Mouse (Mus musculus) cerebellum, adult 9-11 months (tissue): ENCODE data around the gene Ccdc157.
"Not testable (repeated sequence)": the region's sequence is repeated elsewhere in the genome, so short reads cannot be mapped to it uniquely, and the experiment has no call there.

Experiments used
- DNase-seq: peaks from one replicate; pipeline ENCODE4 v3.0.0; 2022

The Ccdc157 gene

GRCm38 (mm10) chr11:4123922-4124321 is 36.2 kb downstream of the Ccdc157 start:
- DNase-seq: no peak

- no peak for DNase-seq
These were observed 37.1 kb downstream of the Ccdc157 start, which contains the start of gene Sec14l2 for GRCm38 (mm10) chr11:4122742-4123579. Sec14l2 (minus strand) TSS chr11:4123415.

DNA sequence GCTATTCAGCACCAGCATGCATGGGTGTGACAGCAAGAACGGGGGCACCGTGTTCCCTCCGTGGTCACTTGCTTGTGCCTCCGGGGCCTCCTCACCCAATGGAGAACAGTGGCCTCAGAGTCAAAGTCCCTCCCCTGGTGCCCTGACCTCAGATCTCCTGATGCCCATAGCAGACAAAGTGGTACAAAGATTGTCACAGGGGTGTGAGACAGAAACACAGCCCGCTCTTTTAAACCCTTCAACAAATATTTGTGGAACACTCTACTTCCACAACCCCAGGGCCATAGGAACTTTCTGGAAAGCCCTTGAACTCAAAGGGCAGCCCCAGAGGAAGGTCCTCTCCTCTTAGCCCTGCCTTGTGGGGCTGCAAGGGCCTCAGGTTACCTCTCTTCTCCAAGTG is 37.9 kb downstream of the Ccdc157 start:
- DNase-seq: no peak

DNA sequence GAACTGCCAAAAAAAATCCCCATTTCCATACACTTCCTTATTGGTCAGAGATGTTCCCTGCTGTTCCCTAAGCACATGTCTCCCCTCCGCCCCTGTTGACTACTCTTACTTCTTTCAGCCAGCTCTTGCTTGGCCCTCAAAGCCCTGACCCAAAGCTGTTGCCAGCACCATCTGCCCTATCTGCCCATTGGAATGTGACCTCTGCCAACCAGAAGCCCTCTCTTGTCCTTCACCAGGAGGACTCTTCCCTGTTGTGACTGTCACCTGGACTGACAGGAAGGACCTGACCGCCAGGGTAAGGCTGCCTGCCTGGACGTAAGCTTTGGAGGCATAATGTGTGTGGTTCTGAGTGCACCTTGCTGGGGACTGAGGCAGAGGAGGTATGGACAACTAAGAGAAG is 38.4 kb downstream of the Ccdc157 start:
- no peak for DNase-seq

- DNase-seq: no peak
These were observed 40.5 kb downstream of the Ccdc157 start for GRCm38 (mm10) chr11:4119635-4120034.

GRCm38 (mm10) chr11:4118081-4118921 is 41.8 kb downstream of the Ccdc157 start:
- peak; percentile 83 for DNase-seq

DNA sequence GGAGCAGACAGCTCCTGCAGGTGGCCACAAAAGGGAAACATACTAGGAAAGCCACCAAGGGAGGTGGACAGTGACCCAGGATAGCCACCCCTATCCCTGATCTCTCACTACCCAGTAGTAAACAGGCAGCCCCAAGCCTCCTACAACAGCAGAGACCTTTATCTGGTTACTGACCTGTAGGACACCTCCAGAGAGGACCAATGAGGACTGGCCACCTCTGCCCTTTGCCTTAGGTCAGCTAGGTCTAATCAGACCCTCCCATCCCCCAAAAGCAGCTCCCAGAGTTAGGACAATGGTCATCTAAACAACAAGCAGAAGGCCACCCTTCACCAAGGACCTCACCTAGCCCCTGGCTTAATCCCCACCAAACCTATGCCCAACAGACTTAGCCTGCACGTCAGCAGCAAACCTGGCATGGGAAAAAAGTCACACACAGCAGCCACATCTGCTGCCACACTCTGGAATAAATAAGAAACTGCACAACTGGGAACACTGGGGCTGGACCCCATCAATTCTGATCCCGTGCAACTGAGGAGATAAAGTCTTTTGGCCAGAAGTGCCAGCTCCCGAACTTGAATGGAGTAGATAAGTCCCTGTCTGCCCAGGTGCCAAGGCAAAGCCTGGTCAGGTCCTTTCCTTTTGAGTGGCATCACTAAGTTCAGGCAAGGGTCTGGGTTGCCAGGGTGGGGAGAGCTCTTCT is 42.6 kb downstream of the Ccdc157 start:
- no peak for DNase-seq

DNA sequence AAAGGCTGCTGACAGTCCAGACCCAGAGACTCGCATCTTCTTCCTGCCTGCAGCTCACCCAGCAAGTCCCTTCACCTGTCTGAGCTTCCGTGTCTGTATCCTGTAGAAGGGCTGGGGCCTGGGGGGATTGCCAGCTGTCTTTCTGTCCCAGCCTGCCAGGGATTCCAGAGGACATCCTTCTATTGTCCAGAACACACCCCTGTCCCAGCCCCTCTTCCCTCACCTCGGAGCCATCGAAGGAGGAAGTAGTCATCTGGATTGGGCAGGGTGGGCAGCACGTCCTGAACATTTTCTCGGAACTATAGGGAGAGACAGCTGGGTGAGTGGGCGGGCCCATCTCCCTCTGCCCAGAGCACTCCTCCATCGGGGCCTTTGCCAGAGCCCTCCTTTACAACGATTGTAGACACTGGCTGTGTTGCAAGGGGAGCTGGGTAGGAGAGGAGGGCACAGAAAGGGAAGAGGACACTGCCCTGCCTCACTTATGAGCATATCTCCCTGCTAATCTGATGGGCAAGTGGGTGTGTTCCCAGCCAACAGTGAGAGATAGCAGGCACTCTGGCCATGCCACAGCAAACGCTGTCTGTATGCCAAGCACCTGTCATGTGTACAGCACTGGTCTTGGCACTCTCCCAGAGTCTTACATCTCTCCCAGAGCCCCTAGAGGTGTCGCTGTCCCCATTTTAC is 43.5 kb downstream of the Ccdc157 start:
- DNase-seq: no peak

GRCm38 (mm10) chr11:4115407-4115806 is 44.7 kb downstream of the Ccdc157 start:
- no peak for DNase-seq

DNA sequence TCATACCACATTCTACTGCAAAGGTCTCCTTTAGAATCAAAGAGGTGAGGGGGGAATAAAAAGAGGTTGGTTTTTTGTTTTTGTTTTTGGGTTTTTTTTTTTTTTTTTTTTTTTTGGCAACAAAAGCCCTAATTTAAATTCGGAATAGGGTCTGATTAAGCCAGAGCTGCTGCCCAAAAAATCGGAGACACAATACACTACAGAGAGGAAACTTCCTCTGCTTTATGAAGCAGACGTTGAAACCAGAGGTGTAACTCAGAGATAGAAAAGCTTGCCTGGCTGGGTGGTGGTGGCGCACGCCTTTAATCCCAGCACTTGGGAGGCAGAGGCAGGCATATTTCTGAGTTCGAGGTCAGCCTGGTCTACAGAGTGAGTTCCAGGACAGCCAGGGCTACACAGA is 45.6 kb downstream of the Ccdc157 start:
- DNase-seq: not testable (repeated sequence)

DNA sequence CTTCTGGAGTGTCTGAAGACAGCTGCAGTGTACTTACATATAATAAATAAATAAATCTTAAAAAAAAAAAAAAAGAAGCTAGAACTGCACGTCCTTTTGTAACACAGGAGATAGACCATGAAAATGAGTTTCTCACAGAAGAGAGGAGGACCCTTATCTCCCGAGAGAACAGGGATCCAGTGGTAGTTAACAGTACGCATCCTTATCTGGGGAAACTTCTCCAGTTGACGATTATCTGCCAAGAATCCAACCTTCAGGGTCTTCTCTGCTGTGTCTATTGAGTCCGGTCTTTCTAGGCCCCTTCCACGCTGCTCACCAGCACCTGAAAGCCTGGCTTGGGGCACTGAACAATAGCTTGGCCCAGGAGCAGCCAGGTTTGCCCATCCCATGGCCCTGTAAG is 46.1 kb downstream of the Ccdc157 start:
- no peak for DNase-seq

DNA sequence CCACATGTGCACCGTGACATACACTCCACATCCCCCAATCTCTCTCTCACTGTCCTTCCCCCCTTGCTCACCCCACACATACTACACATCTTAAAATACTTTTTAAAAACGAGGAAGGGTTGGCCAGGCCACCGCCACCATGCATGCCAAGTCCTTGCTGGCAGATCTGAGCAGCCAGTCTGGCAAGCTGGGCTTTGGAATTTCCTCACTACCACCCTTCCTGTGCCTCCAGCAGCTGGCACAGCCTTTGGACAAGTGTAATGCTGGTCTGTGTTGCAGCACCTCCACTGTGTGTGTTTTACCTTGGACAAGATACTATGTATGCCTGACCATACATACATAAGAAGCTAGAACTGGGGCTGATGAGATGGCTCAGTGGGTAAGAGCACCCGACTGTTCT is 46.6 kb downstream of the Ccdc157 start:
- no peak for DNase-seq

GRCm38 (mm10) chr11:4112861-4113260 is 47.2 kb downstream of the Ccdc157 start:
- DNase-seq: no peak

DNA sequence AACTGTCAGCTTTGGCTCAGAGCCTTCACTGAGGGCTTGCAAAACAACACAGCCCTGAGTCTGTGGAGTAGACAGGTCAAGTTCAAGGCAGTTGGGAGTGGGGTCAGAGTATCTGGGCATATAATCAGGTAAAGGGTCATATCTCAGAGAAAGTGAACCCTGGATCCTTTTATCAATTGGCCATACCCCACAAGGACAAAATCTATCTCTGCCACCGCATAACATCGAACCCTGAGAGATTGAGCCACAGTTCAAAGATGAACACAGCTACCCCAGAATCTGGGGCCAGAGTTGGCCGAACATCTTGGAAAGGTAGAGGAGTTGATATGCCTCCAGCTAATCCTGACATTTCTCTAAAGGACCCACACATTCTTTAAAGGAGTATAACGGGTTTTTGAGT is 48.1 kb downstream of the Ccdc157 start:
- DNase-seq: no peak

GRCm38 (mm10) chr11:4108691-4109090 is 51.4 kb downstream of the Ccdc157 start:
- DNase-seq: no peak

DNA sequence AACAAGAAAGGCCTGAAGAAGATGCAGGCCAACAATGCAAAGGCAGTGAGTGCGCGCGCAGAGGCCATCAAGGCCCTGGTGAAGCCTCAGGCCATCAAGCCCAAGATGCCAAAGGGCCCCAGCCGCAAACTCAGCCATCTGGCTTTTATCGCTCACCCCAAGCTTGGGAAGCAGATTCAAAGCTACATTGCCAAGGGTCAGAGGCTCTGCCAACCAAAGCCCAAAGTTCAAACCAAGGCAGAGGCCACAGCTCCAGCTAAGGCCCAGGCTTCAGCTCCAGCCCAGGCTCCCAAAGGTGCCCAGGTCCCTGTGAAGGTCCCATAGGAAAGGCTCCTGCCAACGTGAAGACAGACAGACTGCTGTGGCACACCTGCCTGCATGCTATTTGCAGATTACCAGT is 52.2 kb downstream of the Ccdc157 start:
- not testable (repeated sequence) for DNase-seq

DNA sequence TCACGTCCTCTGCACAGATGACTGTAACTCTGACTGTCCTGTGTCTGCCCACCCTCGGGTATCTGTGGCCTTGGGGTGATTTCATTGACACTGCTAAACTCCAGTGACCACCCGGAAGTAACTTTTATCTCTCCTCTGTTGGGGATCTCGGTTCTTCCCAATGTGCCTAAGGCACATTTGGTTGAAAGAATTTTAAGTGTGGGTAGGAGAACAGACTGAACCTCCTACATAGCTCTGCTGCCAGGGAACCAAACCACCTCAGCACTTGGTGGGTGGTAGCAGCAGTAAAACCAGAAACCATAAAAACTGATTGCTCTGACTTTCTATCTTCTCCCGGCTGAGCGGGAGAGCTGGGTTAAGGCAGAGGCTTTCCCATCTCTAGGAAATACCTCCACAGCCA is 54.6 kb downstream of the Ccdc157 start:
- no peak for DNase-seq

GRCm38 (mm10) chr11:4104989-4105388 is 55.1 kb downstream of the Ccdc157 start:
- DNase-seq: no peak

DNA sequence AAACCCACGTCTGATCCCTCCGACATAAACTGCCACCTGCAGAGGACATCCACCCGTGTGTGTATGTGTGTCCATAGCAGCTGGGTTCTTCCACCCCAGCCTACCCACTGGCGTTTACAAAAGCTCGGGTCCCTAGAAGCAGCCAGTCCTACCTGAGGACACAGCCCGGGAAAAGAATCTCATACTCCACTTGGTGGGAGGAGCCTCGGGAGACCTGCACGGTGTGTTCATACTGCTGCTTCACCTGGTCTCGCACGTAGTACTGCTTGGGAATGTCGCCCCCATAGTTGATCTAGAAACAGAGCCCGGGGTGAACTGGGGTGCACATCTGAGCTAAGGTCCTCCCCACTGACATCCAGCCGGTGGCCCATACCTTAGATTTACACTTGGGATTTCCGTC is 56.6 kb downstream of the Ccdc157 start:
- DNase-seq: no peak

DNA sequence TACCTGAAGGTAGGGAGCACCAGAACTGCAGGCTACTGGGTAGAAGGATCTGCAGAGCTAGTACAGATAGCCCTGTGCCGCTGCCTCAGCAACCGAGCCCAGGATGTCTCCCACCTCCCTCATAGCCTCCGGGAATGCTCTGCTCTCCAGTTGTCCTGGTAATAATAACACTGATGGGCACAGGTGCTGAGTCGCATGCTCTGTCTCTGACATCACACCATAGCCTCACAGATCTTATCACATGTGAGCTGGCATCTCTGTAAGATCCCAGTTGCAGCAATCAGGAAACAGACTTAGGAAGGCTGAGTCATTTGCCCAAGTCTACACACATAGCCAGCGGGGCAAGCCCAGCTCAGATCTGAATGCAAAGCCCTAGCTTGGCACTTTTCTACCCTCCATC is 58.2 kb downstream of the Ccdc157 start:
- no peak for DNase-seq

- no peak for DNase-seq
These were observed 60.6 kb downstream of the Ccdc157 start for GRCm38 (mm10) chr11:4099447-4099846.

- DNase-seq: no peak
These were observed 61.3 kb downstream of the Ccdc157 start for GRCm38 (mm10) chr11:4098816-4099215.

DNA sequence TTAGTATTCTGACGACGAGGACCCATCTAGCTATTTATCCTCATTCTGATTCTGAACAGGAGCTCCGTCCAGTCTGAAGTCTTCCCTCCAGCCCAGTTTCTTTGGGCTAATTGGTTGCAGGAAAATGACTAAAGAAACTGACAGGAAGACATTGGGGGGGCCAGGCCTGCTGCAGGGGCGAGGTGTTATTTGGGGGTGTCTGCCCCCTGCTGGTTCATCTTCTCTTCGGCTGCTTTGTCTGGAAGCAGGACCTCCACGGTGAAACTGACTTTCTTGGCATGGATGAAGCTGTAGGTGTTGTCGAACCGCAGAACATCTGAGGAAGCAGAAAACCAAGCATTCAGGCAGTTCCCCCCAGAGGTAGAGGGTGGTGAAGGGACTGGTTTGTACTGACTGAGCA is 62.0 kb downstream of the Ccdc157 start:
- DNase-seq: peak; percentile 58
